Mouse (Mus musculus) testis, adult 2 months (tissue): ENCODE data around the gene Elfn2.

ENCODE experiments used
- CTCF ChIP-seq: fragments of 200-500 bp; IDR thresholded peaks from 2 replicates; pipeline ENCODE4 v1.5.1; 2012; ENCODE audit warnings: low read depth, mild to moderate bottlenecking, inconsistent platforms, low read length, moderate library complexity; ENCODE audit not compliant: control insufficient read depth, insufficient read depth, insufficient replicate concordance
- POLR2A ChIP-seq: fragments of 200-500 bp; IDR thresholded peaks from 2 replicates; pipeline ENCODE4 v1.6.1; 2012; ENCODE audit warnings: low read depth, mild to moderate bottlenecking, inconsistent platforms, low read length, moderate library complexity; ENCODE audit not compliant: control insufficient read depth

GRCm38 (mm10) chr15:78719416-78719815 is 845 bp upstream of the Elfn2 start:
- TF ChIP-seq CTCF, result no peak
- no peak; the same call in 1 of the 2 replicates for TF ChIP-seq POLR2A
